ENCODE assay signal across 19 mouse cellular contexts in genomic region chr4:7222922-7223321, GRCm38 (mm10).
DNase-seq lines count a peak whose midpoint lies in the region; ATAC-seq lines count a peak whose summit lies in the region.
"Had no signal": no experiment of that assay in that cellular context is flagged by ENCODE, and none has a peak within 500 bp of the region (broad histone marks: within the 10 kb centered on the region; RNA-seq: fewer than 3 reads in every experiment).

No protein-coding gene starts in this region.

- H3K27ac ChIP-seq in forebrain, embryonic 11.5 days (ENCODE audit: low read depth, low read length), result no peak overlapping the region
- H3K27ac ChIP-seq in forebrain, embryonic 13.5 days, result no peak overlapping the region
- H3K27ac ChIP-seq in hindbrain, embryonic 14.5 days, result no peak overlapping the region
- H3K27ac ChIP-seq in hindbrain, embryonic 13.5 days, result no peak overlapping the region
- no peak overlapping the region for H3K27ac ChIP-seq in midbrain, embryonic 12.5 days (replicated peaks)
- H3K27ac ChIP-seq in midbrain, embryonic 10.5 days (replicated peaks), result no peak overlapping the region
- H3K27ac ChIP-seq: heart, adult 2 months; heart, embryonic 15.5 days had no signal

- no peak for DNase-seq in forebrain, embryonic 11.5 days (ENCODE audit: low spot score)
- no peak for DNase-seq in hindbrain, embryonic 14.5 days (ENCODE audit: low spot score)
- no peak for DNase-seq in midbrain, embryonic 10.5 days (ENCODE audit: low spot score)
- no peak for DNase-seq in left cerebral cortex, postnatal 14 days (ENCODE audit: low spot score in 2 of 2)
- DNase-seq: adrenal gland, postnatal 14 days; cerebellum, adult 11-12 months; cerebellum, adult 9-10 months; cerebellum, postnatal 25 days; forebrain, postnatal 0 days; gastrocnemius, postnatal 14 days; heart, adult 2 months; heart, postnatal 14 days had no signal

- no peaks in the 10 kb centered on the region for H3K36me3 ChIP-seq in forebrain, embryonic 11.5 days (ENCODE audit: control insufficient read depth, insufficient read depth, low read length)
- no peaks in the 10 kb centered on the region for H3K36me3 ChIP-seq in forebrain, embryonic 13.5 days (ENCODE audit: poor library complexity, severe bottlenecking)
- no peaks in the 10 kb centered on the region for H3K36me3 ChIP-seq in hindbrain, embryonic 14.5 days (replicated peaks; ENCODE audit: control insufficient read depth, insufficient read depth)
- H3K36me3 ChIP-seq in hindbrain, embryonic 13.5 days, result no peaks in the 10 kb centered on the region
- no peaks in the 10 kb centered on the region for H3K36me3 ChIP-seq in midbrain, embryonic 12.5 days
- H3K36me3 ChIP-seq in midbrain, embryonic 10.5 days, result no peaks in the 10 kb centered on the region
- H3K36me3 ChIP-seq: heart, embryonic 15.5 days had no signal

- intact Hi-C loops in left cerebral cortex, postnatal 14 days (cut with DNase I), result no loop called here

- H3K4me3 ChIP-seq in forebrain, embryonic 11.5 days (ENCODE audit: low read depth, low read length), result no peak overlapping the region
- no peak overlapping the region for H3K4me3 ChIP-seq in forebrain, embryonic 13.5 days
- H3K4me3 ChIP-seq in hindbrain, embryonic 14.5 days (replicated peaks; ENCODE audit: low read length), result no peak overlapping the region
- no peak overlapping the region for H3K4me3 ChIP-seq in hindbrain, embryonic 13.5 days
- no peak overlapping the region for H3K4me3 ChIP-seq in midbrain, embryonic 12.5 days
- no peak overlapping the region for H3K4me3 ChIP-seq in midbrain, embryonic 10.5 days
- H3K4me3 ChIP-seq: heart, adult 2 months; heart, embryonic 15.5 days had no signal

- no peaks in the 10 kb centered on the region for H3K27me3 ChIP-seq in forebrain, embryonic 11.5 days (ENCODE audit: control insufficient read depth, insufficient read depth, low read length)
- H3K27me3 ChIP-seq in forebrain, embryonic 13.5 days, result no peaks in the 10 kb centered on the region
- H3K27me3 ChIP-seq in hindbrain, embryonic 14.5 days (ENCODE audit: control insufficient read depth, insufficient read depth, low read length), result no peaks in the 10 kb centered on the region
- H3K27me3 ChIP-seq in hindbrain, embryonic 13.5 days, result no peaks in the 10 kb centered on the region
- no peaks in the 10 kb centered on the region for H3K27me3 ChIP-seq in midbrain, embryonic 12.5 days
- H3K27me3 ChIP-seq in midbrain, embryonic 10.5 days (ENCODE audit: low read depth, poor library complexity, severe bottlenecking), result no peaks in the 10 kb centered on the region
- H3K27me3 ChIP-seq: heart, embryonic 15.5 days; Patski had no signal

- 93% methylated on average over 3 of the region's 3 CpGs for WGBS in forebrain, embryonic 11.5 days
- WGBS in forebrain, embryonic 13.5 days, result 91% methylated on average over 3 of the region's 3 CpGs
- 96% methylated on average over 3 of the region's 3 CpGs for WGBS in hindbrain, embryonic 14.5 days
- 90% methylated on average over 3 of the region's 3 CpGs for WGBS in hindbrain, embryonic 13.5 days
- WGBS in midbrain, embryonic 12.5 days, result 96% methylated on average over 3 of the region's 3 CpGs
- 91% methylated on average over 3 of the region's 3 CpGs for WGBS in midbrain, embryonic 10.5 days

- H3K4me1 ChIP-seq in forebrain, embryonic 11.5 days (replicated peaks; ENCODE audit: control insufficient read depth, insufficient read depth, low read length), result no peaks in the 10 kb centered on the region
- no peaks in the 10 kb centered on the region for H3K4me1 ChIP-seq in forebrain, embryonic 13.5 days
- no peaks in the 10 kb centered on the region for H3K4me1 ChIP-seq in hindbrain, embryonic 14.5 days (replicated peaks; ENCODE audit: control insufficient read depth, insufficient read depth, low read length)
- H3K4me1 ChIP-seq in hindbrain, embryonic 13.5 days (replicated peaks), result no peaks in the 10 kb centered on the region
- H3K4me1 ChIP-seq in midbrain, embryonic 12.5 days, result no peaks in the 10 kb centered on the region
- H3K4me1 ChIP-seq in midbrain, embryonic 10.5 days, result no peaks in the 10 kb centered on the region
- H3K4me1 ChIP-seq: heart, embryonic 15.5 days had no signal

- no peaks in the 10 kb centered on the region for H3K9me3 ChIP-seq in forebrain, embryonic 11.5 days (ENCODE audit: control insufficient read depth, low read length)
- no peaks in the 10 kb centered on the region for H3K9me3 ChIP-seq in forebrain, embryonic 13.5 days (replicated peaks)
- H3K9me3 ChIP-seq in hindbrain, embryonic 14.5 days (ENCODE audit: control insufficient read depth, low read length), result no peaks in the 10 kb centered on the region
- no peaks in the 10 kb centered on the region for H3K9me3 ChIP-seq in hindbrain, embryonic 13.5 days
- H3K9me3 ChIP-seq in midbrain, embryonic 12.5 days, result no peaks in the 10 kb centered on the region
- H3K9me3 ChIP-seq in midbrain, embryonic 10.5 days (replicated peaks), result no peaks in the 10 kb centered on the region
- H3K9me3 ChIP-seq: heart, embryonic 15.5 days had no signal

- H3K9ac ChIP-seq in forebrain, embryonic 11.5 days (ENCODE audit: low read length), result no peak overlapping the region
- no peak overlapping the region for H3K9ac ChIP-seq in forebrain, embryonic 13.5 days
- H3K9ac ChIP-seq in hindbrain, embryonic 14.5 days, result no peak overlapping the region
- no peak overlapping the region for H3K9ac ChIP-seq in hindbrain, embryonic 13.5 days
- H3K9ac ChIP-seq in midbrain, embryonic 12.5 days (replicated peaks), result no peak overlapping the region
- H3K9ac ChIP-seq: forebrain, postnatal 0 days; heart, embryonic 15.5 days had no signal

- H3K4me2 ChIP-seq in forebrain, embryonic 11.5 days (ENCODE audit: low read depth, low read length, severe bottlenecking), result no peak overlapping the region
- no peak overlapping the region for H3K4me2 ChIP-seq in forebrain, embryonic 13.5 days
- no peak overlapping the region for H3K4me2 ChIP-seq in hindbrain, embryonic 14.5 days (replicated peaks)
- H3K4me2 ChIP-seq in hindbrain, embryonic 13.5 days, result no peak overlapping the region
- H3K4me2 ChIP-seq in midbrain, embryonic 12.5 days (replicated peaks), result no peak overlapping the region
- H3K4me2 ChIP-seq: heart, embryonic 11.5 days; heart, embryonic 15.5 days had no signal

- ATAC-seq in forebrain, embryonic 11.5 days (replicated peaks; ENCODE audit: low FRiP score), result peak; percentile 49; the same call in 1 of the 2 replicates
- no peak for ATAC-seq in forebrain, embryonic 13.5 days
- ATAC-seq in hindbrain, embryonic 14.5 days (ENCODE audit: low FRiP score), result 0 out of 2 replicates have a peak, but pooled peaks have one; percentile 21
- ATAC-seq in hindbrain, embryonic 13.5 days (ENCODE audit: low FRiP score), result no peak
- 0 out of 2 replicates have a peak, but pooled peaks have one; percentile 49 for ATAC-seq in midbrain, embryonic 12.5 days (ENCODE audit: low FRiP score, low read depth)
- ATAC-seq: activated CD4-positive, CD25-positive, alpha-beta regulatory T cell, adult 4 months; forebrain, postnatal 0 days; Patski had no signal

Comparison
In these comparisons a context has a peak if more than half of its experiments do, and no peak if none do; other contexts are left out.
1. ATAC-seq: peak in forebrain, embryonic 11.5 days (single experiment), hindbrain, embryonic 14.5 days (single experiment) and midbrain, embryonic 12.5 days (single experiment); none in forebrain, embryonic 13.5 days (single experiment) and hindbrain, embryonic 13.5 days (single experiment).